Mouse (Mus musculus) ES-Bruce4 (cell line): ENCODE measurements around the gene Dnah3.

ENCODE experiments used
- CTCF ChIP-seq: IDR thresholded peaks from one replicate; pipeline ENCODE4 v1.8.1; 2011; ENCODE audit warnings: low read depth, low read length
- POLR2A ChIP-seq: IDR thresholded peaks from one replicate; pipeline ENCODE4 v1.8.1; 2011; ENCODE audit warnings: low read length; ENCODE audit not compliant: insufficient read depth

- TF ChIP-seq POLR2A = no peak
- TF ChIP-seq CTCF = no peak
These were observed 174.0 kb downstream of the Dnah3 start for GRCm38 (mm10) chr7:119921054-119921453.
